Mouse (Mus musculus): ENCODE data around the gene Setd2. TPM values are rescaled to one million over a fixed set of nuclear protein-coding genes. Genes with fewer than 3 reads are reported as not detected.

Gene Setd2
- polyA plus RNA-seq, 1 experiment from 2014 or later = 43.3 TPM

- Histone ChIP-seq H3K9me3 (no peaks in the 10 kb centered on the region), H3K36me3 (peaks cover 13% of the 10 kb centered on the region), H3K27me3 (no peaks in the 10 kb centered on the region), H3K9ac (no peak overlapping the region), H3K4me3 (no peak overlapping the region), H3K4me2 (replicated peaks) (no peak overlapping the region), H3K27ac (no peak overlapping the region), H3K4me1 (no peaks in the 10 kb centered on the region)
- no peak for ATAC-seq (ENCODE audit: low FRiP score, low read depth)
- WGBS = 90% methylated on average over 4 of the region's 4 CpGs
Observed at GRCm38 (mm10) chr9:110541988-110542387, 9.6 kb downstream of the Setd2 start.

DNA sequence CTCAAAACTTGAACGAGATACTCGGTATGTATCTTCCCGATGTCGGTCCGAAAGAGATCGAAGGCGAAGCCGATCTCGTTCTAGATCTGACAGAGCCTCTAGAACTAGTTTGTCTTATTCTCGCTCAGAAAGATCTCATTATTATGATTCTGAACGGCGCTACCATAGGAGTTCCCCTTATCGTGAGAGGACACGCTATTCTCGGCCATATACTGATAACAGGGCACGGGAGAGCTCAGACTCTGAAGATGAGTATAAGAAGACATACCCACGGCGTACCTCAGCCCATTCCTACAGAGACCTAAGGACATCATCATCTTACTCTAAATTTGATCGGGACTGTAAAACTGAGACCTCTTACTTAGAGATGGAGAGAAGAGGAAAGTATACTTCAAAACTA, 15.9 kb downstream of the Setd2 start:
- peaks cover 60% of the 10 kb centered on the region for H3K36me3 ChIP-seq
- H3K27me3 ChIP-seq = no peaks in the 10 kb centered on the region
- WGBS = 95% methylated on average over 19 of the region's 19 CpGs
- H3K9ac ChIP-seq = no peak overlapping the region
- H3K4me3 ChIP-seq = no peak overlapping the region
- H3K4me2 ChIP-seq (replicated peaks) = no peak overlapping the region
- no peaks in the 10 kb centered on the region for H3K4me1 ChIP-seq
- H3K9me3 ChIP-seq = no peaks in the 10 kb centered on the region
- no peak for ATAC-seq (ENCODE audit: low FRiP score, low read depth)
- H3K27ac ChIP-seq = no peak overlapping the region

GRCm38 (mm10) chr9:110568309-110568708, 35.9 kb downstream of the Setd2 start:
- Histone ChIP-seq H3K27ac (no peak overlapping the region), H3K36me3 (peaks cover 79% of the 10 kb centered on the region), H3K4me3 (no peak overlapping the region), H3K4me2 (replicated peaks) (no peak overlapping the region), H3K9me3 (no peaks in the 10 kb centered on the region), H3K27me3 (no peaks in the 10 kb centered on the region), H3K4me1 (no peaks in the 10 kb centered on the region), H3K9ac (no peak overlapping the region)
- ATAC-seq (ENCODE audit: low FRiP score, low read depth) = no peak

GRCm38 (mm10) chr9:110582161-110582560, 49.8 kb downstream of the Setd2 start:
- no peaks in the 10 kb centered on the region for H3K9me3 ChIP-seq
- 92% methylated on average over 2 of the region's 2 CpGs for WGBS
- H3K27ac ChIP-seq = no peak overlapping the region
- no peak overlapping the region for H3K4me2 ChIP-seq (replicated peaks)
- H3K36me3 ChIP-seq = peaks cover 46% of the 10 kb centered on the region
- ATAC-seq (ENCODE audit: low FRiP score, low read depth) = no peak
- H3K4me1 ChIP-seq = no peaks in the 10 kb centered on the region
- no peaks in the 10 kb centered on the region for H3K27me3 ChIP-seq
- no peak overlapping the region for H3K4me3 ChIP-seq
- no peak overlapping the region for H3K9ac ChIP-seq

GRCm38 (mm10) chr9:110583521-110583920, 51.1 kb downstream of the Setd2 start:
- Histone ChIP-seq H3K36me3 (peaks cover 37% of the 10 kb centered on the region), H3K4me1 (no peaks in the 10 kb centered on the region), H3K4me2 (replicated peaks) (no peak overlapping the region), H3K9ac (no peak overlapping the region), H3K27ac (no peak overlapping the region), H3K9me3 (no peaks in the 10 kb centered on the region), H3K4me3 (no peak overlapping the region), H3K27me3 (no peaks in the 10 kb centered on the region)
- ATAC-seq (ENCODE audit: low FRiP score, low read depth) = no peak
- WGBS = 89% methylated on average over 1 of the region's 1 CpGs

DNA sequence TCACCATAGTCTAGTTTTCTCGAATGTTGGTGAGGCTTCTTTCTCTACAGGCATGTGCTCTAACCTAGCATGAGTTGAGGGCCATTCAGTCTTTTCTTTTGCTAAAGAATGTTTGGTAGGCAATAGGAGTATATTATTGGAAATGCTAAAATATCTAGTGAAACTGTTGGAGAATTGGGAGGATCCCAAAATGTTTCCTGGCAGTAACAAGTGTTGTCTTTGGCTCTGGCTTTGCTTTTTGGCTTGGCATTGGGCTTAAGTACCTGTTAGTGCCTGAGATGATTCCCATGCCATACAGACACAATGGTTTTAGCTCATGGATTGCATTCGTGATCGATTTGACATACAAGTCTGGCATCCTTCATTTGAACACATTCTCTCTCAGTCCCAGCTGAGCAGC, 79.1 kb downstream of the Setd2 start:
- Histone ChIP-seq H3K4me3 (no peak overlapping the region), H3K9me3 (no peaks in the 10 kb centered on the region), H3K27ac (no peak overlapping the region), H3K9ac (no peak overlapping the region), H3K36me3 (peaks cover 81% of the 10 kb centered on the region), H3K4me2 (replicated peaks) (no peak overlapping the region), H3K27me3 (no peaks in the 10 kb centered on the region), H3K4me1 (no peaks in the 10 kb centered on the region)
- 96% methylated on average over 3 of the region's 3 CpGs for WGBS
- no peak for ATAC-seq (ENCODE audit: low FRiP score, low read depth)

DNA sequence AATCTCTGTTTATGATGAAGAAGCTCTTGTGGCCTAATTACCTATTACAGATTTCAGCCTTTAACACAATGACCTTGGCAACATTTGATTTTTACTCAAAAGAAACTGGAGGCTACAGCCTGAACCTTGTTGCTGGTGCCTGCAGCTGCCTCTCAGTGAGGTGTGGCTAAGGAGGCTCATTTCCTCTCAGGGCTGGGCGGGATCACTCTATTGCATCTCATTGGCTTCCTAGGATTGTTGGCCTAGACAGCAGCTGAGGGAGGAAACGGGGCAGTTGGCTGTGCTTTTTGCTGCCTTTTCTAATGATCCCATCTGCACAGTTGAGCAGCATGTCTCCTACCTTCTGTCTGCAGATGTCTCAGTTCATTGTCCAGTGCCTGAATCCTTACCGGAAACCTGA, 84.7 kb downstream of the Setd2 start:
- no peaks in the 10 kb centered on the region for H3K4me1 ChIP-seq
- WGBS = 72% methylated on average over 3 of the region's 3 CpGs
- no peak for ATAC-seq (ENCODE audit: low FRiP score, low read depth)
- no peak overlapping the region for H3K4me3 ChIP-seq
- H3K9ac ChIP-seq = no peak overlapping the region
- no peaks in the 10 kb centered on the region for H3K9me3 ChIP-seq
- H3K36me3 ChIP-seq = peaks cover 92% of the 10 kb centered on the region
- no peak overlapping the region for H3K4me2 ChIP-seq (replicated peaks)
- H3K27ac ChIP-seq = no peak overlapping the region
- H3K27me3 ChIP-seq = no peaks in the 10 kb centered on the region

GRCm38 (mm10) chr9:110620180-110620579, 87.8 kb downstream of the Setd2 start:
- peaks cover 73% of the 10 kb centered on the region for H3K36me3 ChIP-seq

DNA sequence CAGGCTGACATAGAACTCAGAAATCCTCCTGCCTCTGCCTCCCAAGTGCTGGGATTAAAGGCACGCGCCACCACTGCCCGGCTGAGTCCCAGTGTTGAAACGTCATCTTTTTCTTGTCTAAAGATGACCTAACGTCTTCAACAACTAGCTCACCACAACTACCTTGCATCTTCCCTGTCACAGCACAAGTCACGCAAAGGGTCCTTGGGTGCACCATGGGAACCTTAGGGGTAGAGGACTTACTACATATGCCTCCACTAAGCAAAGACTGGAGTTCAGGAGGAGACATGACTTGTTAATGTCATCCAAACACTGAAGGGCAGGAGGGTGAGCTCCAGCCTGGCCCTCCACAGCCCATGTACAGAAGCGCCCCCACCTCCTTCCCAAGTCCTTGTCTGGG, 88.3 kb downstream of the Setd2 start:
- Histone ChIP-seq H3K9ac (no peak overlapping the region), H3K4me3 (no peak overlapping the region), H3K9me3 (no peaks in the 10 kb centered on the region), H3K27ac (no peak overlapping the region), H3K4me1 (peaks cover 24% of the 10 kb centered on the region), H3K36me3 (peaks cover 68% of the 10 kb centered on the region), H3K4me2 (replicated peaks) (no peak overlapping the region), H3K27me3 (no peaks in the 10 kb centered on the region)
- WGBS = 95% methylated on average over 7 of the region's 7 CpGs
- ATAC-seq (ENCODE audit: low FRiP score, low read depth) = no peak

More at GRCm38 (mm10) chr9:110620180-110620579, 87.8 kb downstream of the Setd2 start:
- no peaks in the 10 kb centered on the region for H3K9me3 ChIP-seq
- no peak overlapping the region for H3K27ac ChIP-seq
- WGBS = 84% methylated on average over 7 of the region's 7 CpGs
- no peaks in the 10 kb centered on the region for H3K27me3 ChIP-seq
- no peak for ATAC-seq (ENCODE audit: low FRiP score, low read depth)
- no peak overlapping the region for H3K9ac ChIP-seq
- H3K4me3 ChIP-seq = no peak overlapping the region
- H3K4me2 ChIP-seq (replicated peaks) = no peak overlapping the region
- H3K4me1 ChIP-seq = peaks cover 19% of the 10 kb centered on the region

- H3K9me3 ChIP-seq = no peaks in the 10 kb centered on the region
- no peak for ATAC-seq (ENCODE audit: low FRiP score, low read depth)
- 88% methylated on average over 12 of the region's 12 CpGs for WGBS
- H3K4me3 ChIP-seq = peak overlapping the region; percentile 60; the same call in 1 of the 2 replicates
- H3K4me2 ChIP-seq (replicated peaks) = peak overlapping the region; percentile 93
- peaks cover 24% of the 10 kb centered on the region for H3K4me1 ChIP-seq
- H3K27ac ChIP-seq = no peak overlapping the region
- H3K27me3 ChIP-seq = no peaks in the 10 kb centered on the region
- H3K36me3 ChIP-seq = peaks cover 53% of the 10 kb centered on the region
- peak overlapping the region; percentile 77; the same call in 1 of the 2 replicates for H3K9ac ChIP-seq
Observed at GRCm38 (mm10) chr9:110622621-110623219, 90.3 kb downstream of the Setd2 start.

- peaks cover 24% of the 10 kb centered on the region for H3K4me1 ChIP-seq
- peak overlapping the region; percentile 89 for H3K27ac ChIP-seq
- H3K4me3 ChIP-seq = peak overlapping the region; percentile 60
- 31% methylated on average over 8 of the region's 8 CpGs for WGBS
- H3K9me3 ChIP-seq = no peaks in the 10 kb centered on the region
- 0 out of 2 replicates have a peak, but pooled peaks have one; percentile 0 for ATAC-seq (ENCODE audit: low FRiP score, low read depth)
- H3K36me3 ChIP-seq = peaks cover 44% of the 10 kb centered on the region
- peak overlapping the region; percentile 77 for H3K9ac ChIP-seq
- no peaks in the 10 kb centered on the region for H3K27me3 ChIP-seq
- peak overlapping the region; percentile 93 for H3K4me2 ChIP-seq (replicated peaks)
Observed at GRCm38 (mm10) chr9:110623416-110624195, 91.2 kb downstream of the Setd2 start.

- peak within 1 kb of the TSS; percentile 60 for H3K4me3 ChIP-seq
- H3K36me3 ChIP-seq = peaks cover 35% of the 10 kb centered on the region
- H3K4me1 ChIP-seq = peaks cover 24% of the 10 kb centered on the region
- peaks cover 1% of the 10 kb centered on the region for H3K27me3 ChIP-seq
- H3K9me3 ChIP-seq = no peaks in the 10 kb centered on the region
- ATAC-seq (ENCODE audit: low FRiP score, low read depth) = peak; percentile 95
- H3K4me2 ChIP-seq (replicated peaks) = peak within 1 kb of the TSS; percentile 93
- H3K9ac ChIP-seq = peak within 1 kb of the TSS; percentile 77
- under 1% methylated on average over 41 of the region's 41 CpGs for WGBS
- peak within 1 kb of the TSS; percentile 89 for H3K27ac ChIP-seq
Observed at GRCm38 (mm10) chr9:110624361-110625166, 92.2 kb downstream of the Setd2 start, which contains the start of gene Nradd. Gene Nradd (minus strand): TSS chr9:110624452.

Measured in limb, embryonic 13.5 days (tissue).